Mouse (Mus musculus): Measurements from ENCODE around the gene Epha2.

GRCm38 (mm10) chr4:141367997-141368791 is 67.2 kb downstream of the Epha2 start, which contains the start of gene Fam131c:
- no peak for TF ChIP-seq POLR2A (IDR thresholded peaks at IDR 0.05; ENCODE audit: insufficient read length, low read depth)
- no peak for TF ChIP-seq TCF12 (IDR thresholded peaks at IDR 0.05; ENCODE audit: insufficient read depth, poor library complexity, severe bottlenecking)
- TF ChIP-seq USF1 (IDR thresholded peaks at IDR 0.05; ENCODE audit: low read depth) = no peak
